Mouse (Mus musculus): ENCODE results near the gene Nktr.

Nktr gene

GRCm38 (mm10) chr9:121761091-121761665 lies 42.2 kb downstream of the Nktr start:
- DNase-seq (ENCODE audit: low spot score in 2 of 2) = no peak

- DNase-seq (ENCODE audit: low spot score in 2 of 2) = no peak
These were observed 42.8 kb downstream of the Nktr start for GRCm38 (mm10) chr9:121761787-121762186.

- no peak for DNase-seq (ENCODE audit: low spot score in 2 of 2)
These were observed 43.3 kb downstream of the Nktr start for GRCm38 (mm10) chr9:121762248-121762647.

GRCm38 (mm10) chr9:121762761-121763160 lies 43.8 kb downstream of the Nktr start:
- no peak for DNase-seq (ENCODE audit: low spot score in 2 of 2)

- DNase-seq (ENCODE audit: low spot score in 2 of 2) = no peak
These were observed 44.7 kb downstream of the Nktr start for GRCm38 (mm10) chr9:121763716-121764115.

GRCm38 (mm10) chr9:121765166-121765855 lies 46.3 kb downstream of the Nktr start:
- DNase-seq (ENCODE audit: low spot score in 2 of 2) = no peak

GRCm38 (mm10) chr9:121772412-121772811 lies 53.4 kb downstream of the Nktr start:
- no peak for DNase-seq (ENCODE audit: low spot score in 2 of 2)

- no peak for DNase-seq (ENCODE audit: low spot score in 2 of 2)
These were observed 57.0 kb downstream of the Nktr start for GRCm38 (mm10) chr9:121775951-121776350.

- DNase-seq (ENCODE audit: low spot score in 2 of 2) = peak in 1 of 2 experiments; percentile 77
These were observed 57.5 kb downstream of the Nktr start for GRCm38 (mm10) chr9:121776511-121776910.

- DNase-seq (ENCODE audit: low spot score in 2 of 2) = peak; percentile 63 to 71
These were observed 58.6 kb downstream of the Nktr start, which contains the start of gene Klhl40 for GRCm38 (mm10) chr9:121777484-121778065. Gene Klhl40, plus strand, starts transcription at chr9:121777607.

- DNase-seq (ENCODE audit: low spot score in 2 of 2) = peak; percentile 85
These were observed 59.2 kb downstream of the Nktr start for GRCm38 (mm10) chr9:121778066-121778624.

- no peak for DNase-seq (ENCODE audit: low spot score in 2 of 2)
These were observed 65.8 kb downstream of the Nktr start for GRCm38 (mm10) chr9:121784801-121785200.

- DNase-seq (ENCODE audit: low spot score in 2 of 2) = no peak
These were observed 66.3 kb downstream of the Nktr start for GRCm38 (mm10) chr9:121785261-121785660.

GRCm38 (mm10) chr9:121786359-121786758 lies 67.4 kb downstream of the Nktr start:
- no peak for DNase-seq (ENCODE audit: low spot score in 2 of 2)

GRCm38 (mm10) chr9:121791206-121791605 lies 72.2 kb downstream of the Nktr start:
- DNase-seq (ENCODE audit: low spot score in 2 of 2) = no peak

GRCm38 (mm10) chr9:121791757-121792521 lies 73.0 kb downstream of the Nktr start, which contains the start of gene Hhatl:
Gene Hhatl, minus strand, starts transcription at chr9:121792507.
- DNase-seq (ENCODE audit: low spot score in 2 of 2) = no peak

GRCm38 (mm10) chr9:121794972-121795539 lies 76.1 kb downstream of the Nktr start:
- no peak for DNase-seq (ENCODE audit: low spot score in 2 of 2)

GRCm38 (mm10) chr9:121797722-121798121 lies 78.8 kb downstream of the Nktr start:
- no peak for DNase-seq (ENCODE audit: low spot score in 2 of 2)

- DNase-seq (ENCODE audit: low spot score in 2 of 2) = no peak
These were observed 80.0 kb downstream of the Nktr start for GRCm38 (mm10) chr9:121798887-121799520.

- no peak for DNase-seq (ENCODE audit: low spot score in 2 of 2)
These were observed 83.8 kb downstream of the Nktr start for GRCm38 (mm10) chr9:121802747-121803146.

All from right cerebral cortex, postnatal 36 days (tissue).